Comparison of ENCODE assay signal across 12 mouse cellular contexts in the genomic region with DNA sequence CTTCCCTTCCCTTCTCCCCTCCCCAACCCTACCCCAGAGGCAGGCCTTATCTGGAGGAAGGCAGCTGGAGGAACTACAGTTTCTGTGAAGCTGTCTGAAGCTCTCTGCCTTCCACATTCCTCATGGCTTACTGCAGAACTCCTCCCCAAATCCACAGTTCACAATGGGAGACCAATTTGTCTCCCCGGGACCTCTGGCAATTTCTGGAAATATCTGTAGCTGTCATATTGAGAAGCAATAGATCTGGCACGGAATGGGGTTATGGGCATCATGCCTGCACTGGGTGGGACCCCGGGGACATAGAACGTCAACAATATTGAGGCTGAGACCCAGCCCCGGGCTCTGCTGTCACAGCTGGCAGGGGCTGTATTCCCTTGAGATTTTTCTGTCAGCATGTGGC. TPM values are rescaled to one million over a fixed set of nuclear protein-coding genes. Genes with fewer than 3 reads are reported as not detected.
DNase-seq lines count a peak whose midpoint lies in the region; ATAC-seq and TF ChIP-seq lines count a peak whose summit lies in the region.
"Had no signal": no experiment of that assay in that cellular context is flagged by ENCODE, and none has a peak within 500 bp of the region (broad histone marks: within the 10 kb centered on the region; RNA-seq: fewer than 3 reads in every experiment).

No protein-coding gene starts in this region.

- TF ChIP-seq EP300 in heart, postnatal 0 days (IDR thresholded peaks at IDR 0.05; ENCODE audit: low read depth), result no peak

- WGBS in embryonic facial prominence, embryonic 15.5 days, result 23% methylated on average over 5 of the region's 5 CpGs
- WGBS in heart, postnatal 0 days, result 36% methylated on average over 5 of the region's 5 CpGs
- 62% methylated on average over 5 of the region's 5 CpGs for WGBS in midbrain, embryonic 11.5 days

- H3K27ac ChIP-seq in embryonic facial prominence, embryonic 15.5 days (replicated peaks), result peak overlapping the region; percentile 45
- H3K27ac ChIP-seq in heart, postnatal 0 days (ENCODE audit: low read depth), result peak overlapping the region; percentile 62
- no peak overlapping the region for H3K27ac ChIP-seq in midbrain, embryonic 11.5 days (ENCODE audit: low read depth, low read length)
- H3K27ac ChIP-seq: limb, embryonic 12.5 days had no signal

- peaks cover 20% of the 10 kb centered on the region for H3K4me1 ChIP-seq in embryonic facial prominence, embryonic 15.5 days
- H3K4me1 ChIP-seq in heart, postnatal 0 days (ENCODE audit: control insufficient read depth, insufficient read depth), result 0 out of 2 replicates have a peak, but pooled peaks cover 1% of the 10 kb centered on the region
- peaks cover 7% of the 10 kb centered on the region; the same call in 1 of the 2 replicates for H3K4me1 ChIP-seq in midbrain, embryonic 11.5 days (ENCODE audit: control insufficient read depth, insufficient read depth, low read length)

- no peak for TF ChIP-seq CTCF in heart, postnatal 0 days (IDR thresholded peaks at IDR 0.05; ENCODE audit: low read depth)

- no peak overlapping the region for H3K4me3 ChIP-seq in embryonic facial prominence, embryonic 15.5 days (replicated peaks)
- H3K4me3 ChIP-seq in heart, postnatal 0 days (ENCODE audit: low read depth, low read length), result no peak overlapping the region
- H3K4me3 ChIP-seq in midbrain, embryonic 11.5 days (ENCODE audit: low read depth, low read length), result no peak overlapping the region
- H3K4me3 ChIP-seq: limb, embryonic 12.5 days had no signal

- peak; percentile 49 to 58 for DNase-seq in kidney, postnatal 4 days
- DNase-seq in kidney, adult 8-10 months, result no peak
- peak; percentile 29 for DNase-seq in heart, postnatal 0 days (ENCODE audit: low spot score)
- DNase-seq in midbrain, embryonic 11.5 days (ENCODE audit: low spot score, missing footprints), result peak; percentile 89
- no peak for DNase-seq in c-Kit-positive CD71-positive TER-119-positive erythroid progenitor cells, embryonic 14.5 days (ENCODE audit: low spot score)
- DNase-seq in spleen, postnatal 14 days (ENCODE audit: low spot score in 2 of 2), result no peak
- DNase-seq in T-cell, adult 2 months (ENCODE audit: low spot score), result no peak

- no peak overlapping the region for H3K4me2 ChIP-seq in embryonic facial prominence, embryonic 15.5 days (replicated peaks)
- H3K4me2 ChIP-seq in heart, postnatal 0 days (ENCODE audit: low read depth, low read length), result no peak overlapping the region
- H3K4me2 ChIP-seq in midbrain, embryonic 11.5 days, result no peak overlapping the region
- H3K4me2 ChIP-seq: limb, embryonic 12.5 days had no signal

- no peak overlapping the region for H3K9ac ChIP-seq in embryonic facial prominence, embryonic 15.5 days
- H3K9ac ChIP-seq in heart, postnatal 0 days (replicated peaks; ENCODE audit: low read depth, low read length), result no peak overlapping the region
- 0 out of 2 replicates have a peak overlapping the region, but pooled peaks have one; percentile 6 for H3K9ac ChIP-seq in midbrain, embryonic 11.5 days (ENCODE audit: low read length)
- H3K9ac ChIP-seq: limb, embryonic 12.5 days had no signal

- ATAC-seq in embryonic facial prominence, embryonic 15.5 days (ENCODE audit: insufficient number of reproducible peaks, low FRiP score, low TSS enrichment, low read depth), result no peak
- peak; percentile 65 for ATAC-seq in heart, postnatal 0 days (ENCODE audit: insufficient read depth, low read depth)
- ATAC-seq in midbrain, embryonic 11.5 days (ENCODE audit: low FRiP score), result peak; percentile 30

- H3K36me3 ChIP-seq in embryonic facial prominence, embryonic 15.5 days, result no peaks in the 10 kb centered on the region
- no peaks in the 10 kb centered on the region for H3K36me3 ChIP-seq in heart, postnatal 0 days (replicated peaks; ENCODE audit: control insufficient read depth, insufficient read depth, low read length)
- H3K36me3 ChIP-seq in midbrain, embryonic 11.5 days (ENCODE audit: control insufficient read depth, insufficient read depth, low read length), result no peaks in the 10 kb centered on the region
- H3K36me3 ChIP-seq: limb, embryonic 12.5 days had no signal

- H3K27me3 ChIP-seq in embryonic facial prominence, embryonic 15.5 days, result no peaks in the 10 kb centered on the region
- no peaks in the 10 kb centered on the region for H3K27me3 ChIP-seq in heart, postnatal 0 days (ENCODE audit: control insufficient read depth, insufficient read depth, low read length)
- no peaks in the 10 kb centered on the region for H3K27me3 ChIP-seq in midbrain, embryonic 11.5 days (ENCODE audit: control insufficient read depth, insufficient read depth, low read length)
- H3K27me3 ChIP-seq: limb, embryonic 12.5 days had no signal

- no peaks in the 10 kb centered on the region for H3K9me3 ChIP-seq in embryonic facial prominence, embryonic 15.5 days (replicated peaks)
- no peaks in the 10 kb centered on the region for H3K9me3 ChIP-seq in heart, postnatal 0 days (replicated peaks; ENCODE audit: control insufficient read depth, low read length)
- H3K9me3 ChIP-seq in midbrain, embryonic 11.5 days (ENCODE audit: control insufficient read depth, low read length), result peaks cover 5% of the 10 kb centered on the region; the same call in 1 of the 2 replicates
- H3K9me3 ChIP-seq: limb, embryonic 12.5 days had no signal

RNA-seq across cellular contexts. Expression of a gene that starts 16.6 kb away (rescaled TPM):
- 1.1 and 1.2 TPM in 2 replicates for polyA plus RNA-seq in embryonic facial prominence, embryonic 15.5 days (2015; fragmentation: Nextera tagmentation; extraction: Ambion mirVana)
- not detected in 2 replicates for total RNA-seq in heart, postnatal 0 days (2014; rRNA removed; ENCODE audit: low replicate concordance)
- polyA plus RNA-seq in heart, postnatal 0 days (2015; fragmentation: Nextera tagmentation; extraction: Ambion mirVana), result not detected in 2 replicates
- polyA plus RNA-seq in midbrain, embryonic 11.5 days (2014; fragmentation: Nextera tagmentation; extraction: Ambion mirVana), result not detected in 2 replicates
- total RNA-seq: MEL had no signal
- polyA plus RNA-seq: cortical plate, adult 2 months; limb, embryonic 12.5 days; spleen, adult 2 months had no signal

RNA-seq across cellular contexts. Expression of a gene that starts 31.1 kb away (rescaled TPM):
- polyA plus RNA-seq in embryonic facial prominence, embryonic 15.5 days (2015; fragmentation: Nextera tagmentation; extraction: Ambion mirVana), result 2.8 and 3.4 TPM in 2 replicates
- total RNA-seq in heart, postnatal 0 days (2014; rRNA removed; ENCODE audit: low replicate concordance), result 0.08 and 1.0 TPM in 2 replicates
- polyA plus RNA-seq in heart, postnatal 0 days (2015; fragmentation: Nextera tagmentation; extraction: Ambion mirVana), result 4.8 and 5.5 TPM in 2 replicates
- polyA plus RNA-seq in midbrain, embryonic 11.5 days (2014; fragmentation: Nextera tagmentation; extraction: Ambion mirVana), result 10.1 and 11.3 TPM in 2 replicates
- total RNA-seq: MEL had no signal

Comparison
In these comparisons a context has a peak if more than half of its experiments do, and no peak if none do; other contexts are left out.
1. DNase-seq: peak in kidney, postnatal 4 days (2 of 2), heart, postnatal 0 days (single experiment) and midbrain, embryonic 11.5 days (single experiment); none in kidney, adult 8-10 months (0 of 2), c-Kit-positive CD71-positive TER-119-positive erythroid progenitor cells, embryonic 14.5 days (single experiment), spleen, postnatal 14 days (0 of 2) and T-cell, adult 2 months (single experiment).